Mouse (Mus musculus): ENCODE measurements at regions not wholly inside any gene's neighbourhood (a gene's known extent, or its start where the extent isn't known, plus 50 kb on each side); places are given as distances from the start of the nearest gene placed in this dataset.

DNA sequence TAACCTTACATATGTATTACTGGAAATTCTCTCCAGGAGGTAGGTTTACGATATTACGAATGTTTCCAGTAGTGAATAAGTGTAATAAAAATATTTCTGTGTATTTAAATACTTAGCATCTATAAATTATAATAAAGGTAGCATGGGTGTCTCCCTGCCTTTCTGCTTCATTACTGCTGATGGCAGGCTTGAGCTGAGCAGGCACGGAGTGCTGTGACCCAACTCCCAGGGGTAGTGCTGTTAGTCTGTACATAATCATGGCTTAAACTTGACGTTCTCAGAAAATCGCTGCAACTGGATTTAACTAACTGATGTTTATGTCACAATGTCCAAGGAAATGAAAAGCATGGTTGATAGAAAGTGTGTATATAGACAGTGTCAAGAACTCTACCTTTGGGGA, 727.8 kb upstream of the Frg1 start:
- no peak for DNase-seq (ENCODE audit: low spot score in 2 of 2)

DNA sequence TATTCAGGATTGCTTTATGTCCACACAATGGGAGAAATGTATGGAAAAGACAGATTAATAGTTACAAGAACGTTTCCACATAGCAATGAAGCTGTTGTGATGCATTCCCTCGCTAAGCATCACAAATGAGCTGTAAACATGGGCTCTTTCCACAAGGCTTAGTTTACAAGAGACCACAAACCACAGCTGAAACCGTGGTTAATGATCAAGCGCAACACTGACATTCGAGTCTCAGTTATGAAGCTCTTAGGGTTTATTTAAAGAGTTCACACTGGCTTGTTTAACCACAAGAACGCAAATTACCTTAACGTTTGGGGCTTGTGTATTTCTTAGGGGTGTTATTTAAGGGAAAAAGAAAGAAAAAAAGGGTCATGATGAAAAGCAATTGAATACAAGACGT, 727.3 kb upstream of the Frg1 start:
- DNase-seq (ENCODE audit: low spot score in 2 of 2): no peak

DNA sequence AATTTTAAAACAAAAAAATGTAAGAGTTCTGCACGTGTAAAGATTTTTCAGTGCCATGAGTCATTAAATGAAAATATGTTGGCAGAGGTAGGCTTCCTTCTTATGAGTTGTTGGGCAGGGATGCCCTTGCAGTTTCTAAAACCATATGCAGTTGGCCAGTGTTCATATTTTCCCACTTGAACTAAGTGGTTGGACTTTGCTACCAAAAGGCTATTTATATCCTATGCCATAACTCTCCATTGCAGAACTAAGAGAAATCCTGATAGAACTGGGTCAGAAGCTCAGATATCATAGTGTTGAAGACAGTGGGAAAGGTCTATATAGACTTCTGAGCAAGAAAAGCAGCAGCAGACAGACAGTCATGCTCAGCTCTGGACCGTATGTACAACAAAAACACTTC, 690.7 kb upstream of the Frg1 start:
- DNase-seq (ENCODE audit: low spot score in 2 of 2): no peak

DNA sequence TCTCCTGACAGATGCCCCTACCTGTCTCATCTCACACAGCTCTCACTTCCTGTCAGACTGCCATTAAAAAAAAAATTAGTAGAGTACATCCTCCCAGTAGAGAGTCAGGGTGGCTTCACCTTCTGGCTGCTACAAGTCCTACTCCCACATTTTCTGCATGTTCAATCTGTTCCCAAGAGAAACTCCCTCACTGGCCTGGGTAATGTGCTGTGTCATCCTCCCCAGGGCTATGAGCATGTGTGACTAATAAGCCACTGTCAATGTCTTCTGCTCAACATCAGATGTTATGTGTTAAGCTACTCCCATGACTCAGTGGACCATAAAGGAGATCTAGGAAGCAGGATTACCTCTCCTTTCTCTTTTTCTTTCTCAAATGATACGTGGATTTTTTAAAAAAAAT, 652.4 kb upstream of the Frg1 start:
- no peak for DNase-seq (ENCODE audit: low spot score in 2 of 2)

DNA sequence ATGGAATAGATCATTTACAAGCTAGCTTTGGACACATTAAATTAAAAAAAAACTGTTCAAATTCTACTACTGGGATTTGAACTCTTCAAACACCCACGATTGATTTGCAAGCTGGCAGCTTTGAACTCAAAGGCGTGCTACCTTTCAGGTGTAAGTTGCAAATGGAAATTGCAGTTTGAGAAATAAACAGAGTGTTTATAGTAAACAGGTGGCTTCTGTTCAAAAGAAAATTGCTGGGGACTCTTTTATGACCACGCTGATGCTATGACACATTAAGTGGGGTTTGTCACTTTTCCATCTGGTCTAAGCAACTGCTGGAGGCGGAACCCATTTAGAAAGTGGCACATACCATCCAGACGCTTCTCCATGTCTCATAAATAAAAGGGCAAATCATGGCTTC, 626.7 kb upstream of the Frg1 start:
- DNase-seq (ENCODE audit: low spot score in 2 of 2): no peak

DNA sequence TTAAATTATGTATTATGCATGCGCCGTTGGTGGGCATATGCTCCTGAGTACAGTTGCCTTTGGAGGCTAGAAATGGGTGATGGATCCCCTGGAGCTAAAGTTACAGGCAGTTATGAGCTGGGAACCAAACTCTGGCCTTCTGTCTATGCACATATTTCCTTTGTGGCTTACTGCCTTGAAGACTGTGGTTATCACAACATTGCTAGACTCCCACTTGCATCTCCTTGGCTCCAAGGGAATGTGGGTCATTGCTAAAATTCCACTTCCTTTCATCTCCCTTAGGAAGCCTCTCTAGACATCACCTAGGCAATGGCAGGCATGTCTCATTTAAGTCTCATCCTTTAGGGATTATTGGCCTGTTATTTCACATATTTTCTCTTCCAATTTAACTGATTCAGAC, 622.4 kb upstream of the Frg1 start:
- DNase-seq (ENCODE audit: low spot score in 2 of 2): no peak

DNA sequence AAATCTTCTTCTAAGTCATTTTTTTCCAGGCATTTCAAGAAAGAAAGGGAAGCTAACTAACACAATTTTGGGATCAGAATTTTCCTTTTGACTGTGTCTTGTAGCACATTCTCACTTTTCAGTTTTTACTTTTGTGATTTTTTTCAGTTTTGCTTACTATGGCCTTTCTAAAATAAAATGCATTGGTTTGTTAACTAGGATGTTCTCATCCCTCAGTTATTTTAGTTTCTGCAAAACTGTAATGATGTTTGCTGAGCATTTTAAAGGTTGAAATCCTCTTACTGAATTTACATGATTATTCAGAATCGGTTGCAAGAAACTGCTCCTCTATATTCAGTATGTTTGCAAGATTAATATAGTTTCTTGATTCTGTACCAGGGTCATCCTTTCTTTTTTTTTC, 610.1 kb upstream of the Frg1 start:
- DNase-seq (ENCODE audit: low spot score in 2 of 2): no peak

DNA sequence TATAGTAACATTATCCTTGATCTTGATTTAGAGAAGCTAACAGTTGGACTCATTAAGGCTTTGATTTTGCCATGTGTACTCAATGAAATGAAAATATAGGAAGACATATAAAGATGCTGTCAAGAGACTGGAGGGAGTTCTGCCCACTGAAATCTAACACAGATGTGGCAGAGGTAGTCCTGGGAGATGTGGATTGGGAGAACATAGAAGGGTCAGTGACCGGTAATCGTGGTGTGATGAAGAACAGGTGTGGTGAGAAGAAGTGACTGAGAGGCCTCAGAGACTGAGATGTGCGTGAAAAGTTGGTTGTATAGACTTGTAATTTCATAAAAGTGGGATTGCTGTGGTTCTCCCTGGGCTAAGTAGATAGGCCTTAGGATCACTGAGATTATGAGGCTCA, 600.9 kb upstream of the Frg1 start:
- DNase-seq (ENCODE audit: low spot score in 2 of 2): no peak

DNA sequence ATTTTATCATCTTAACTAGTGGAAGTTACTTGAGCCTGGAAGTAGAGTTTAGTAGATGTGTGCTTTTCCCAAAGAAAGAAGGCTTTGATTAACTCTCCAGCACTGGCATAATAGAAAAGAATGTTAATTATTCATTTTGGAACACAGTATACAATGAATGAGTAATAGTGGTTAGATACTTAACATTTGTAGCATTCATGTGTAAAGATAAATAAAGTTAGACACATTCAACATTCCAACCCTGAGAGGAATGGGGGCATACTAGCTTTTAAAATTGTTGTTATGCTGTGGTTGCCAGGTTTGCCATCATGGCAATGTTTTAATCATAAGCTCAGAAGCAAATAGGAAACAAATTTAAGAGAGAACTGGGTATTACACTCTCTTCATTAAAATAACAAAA, 586.3 kb upstream of the Frg1 start:
- no peak for DNase-seq (ENCODE audit: low spot score in 2 of 2)

DNA sequence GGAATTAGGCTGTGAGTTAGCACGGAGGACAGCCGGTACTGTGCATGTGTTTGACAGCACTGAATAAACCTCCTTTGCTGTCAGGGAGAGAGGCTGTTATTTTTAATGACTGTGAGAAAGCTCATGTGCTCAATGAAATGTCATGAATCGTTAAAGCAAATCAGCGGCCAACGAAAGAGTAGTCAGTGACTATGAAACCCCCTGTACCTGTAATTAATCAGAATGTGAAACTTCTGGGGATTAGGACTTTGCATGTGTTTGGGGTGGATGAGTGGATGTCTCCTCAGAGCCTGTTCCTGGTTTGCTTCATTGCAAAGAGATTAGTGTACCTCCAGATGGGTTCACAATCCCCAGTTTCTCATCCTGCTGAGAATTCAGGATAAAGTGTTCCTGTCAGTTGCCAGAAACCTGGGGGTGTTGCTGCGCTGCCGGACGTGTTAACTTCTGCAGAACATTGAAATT, 572.2 kb upstream of the Frg1 start:
- DNase-seq (ENCODE audit: low spot score in 2 of 2): no peak

DNA sequence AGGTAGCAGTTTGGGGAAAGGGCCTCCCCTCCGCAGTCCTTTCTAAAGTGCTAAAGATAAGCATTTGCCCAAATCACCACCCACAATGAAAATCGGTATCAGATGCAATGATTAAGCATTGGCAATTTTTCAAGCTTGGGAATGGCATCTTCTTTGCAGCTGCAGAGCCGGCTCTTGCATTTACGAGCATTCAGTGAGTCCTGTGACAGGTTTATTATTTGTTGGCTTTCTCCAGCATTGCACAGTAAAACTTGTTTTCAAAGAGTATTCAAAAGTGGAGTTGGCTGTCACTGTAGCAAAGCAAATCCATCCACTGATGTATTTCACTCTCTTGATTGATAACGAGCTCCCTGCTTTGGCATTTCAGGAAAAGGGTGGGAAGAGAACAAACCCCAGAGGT, 571.3 kb upstream of the Frg1 start:
- no peak for DNase-seq (ENCODE audit: low spot score in 2 of 2)

DNA sequence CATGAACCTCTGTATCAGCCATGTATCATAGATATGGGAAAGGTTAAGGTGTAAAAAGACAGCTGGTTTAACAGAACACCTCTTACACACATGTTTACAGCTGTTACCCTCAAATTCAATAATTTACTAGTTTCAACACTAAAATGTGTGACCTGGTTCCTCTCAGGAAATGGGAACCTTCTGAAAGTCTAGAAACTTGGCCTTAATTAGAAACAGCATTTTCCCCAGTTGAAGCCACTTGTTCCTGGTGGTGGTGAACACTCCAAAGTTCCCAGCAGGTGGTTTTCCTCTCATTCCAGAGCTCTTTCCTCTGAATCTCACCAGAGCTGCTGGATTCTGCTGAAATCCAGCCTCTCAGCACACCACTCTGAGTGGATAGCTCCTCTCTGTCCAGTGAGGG, 570.5 kb upstream of the Frg1 start:
- no peak for DNase-seq (ENCODE audit: low spot score in 2 of 2)

DNA sequence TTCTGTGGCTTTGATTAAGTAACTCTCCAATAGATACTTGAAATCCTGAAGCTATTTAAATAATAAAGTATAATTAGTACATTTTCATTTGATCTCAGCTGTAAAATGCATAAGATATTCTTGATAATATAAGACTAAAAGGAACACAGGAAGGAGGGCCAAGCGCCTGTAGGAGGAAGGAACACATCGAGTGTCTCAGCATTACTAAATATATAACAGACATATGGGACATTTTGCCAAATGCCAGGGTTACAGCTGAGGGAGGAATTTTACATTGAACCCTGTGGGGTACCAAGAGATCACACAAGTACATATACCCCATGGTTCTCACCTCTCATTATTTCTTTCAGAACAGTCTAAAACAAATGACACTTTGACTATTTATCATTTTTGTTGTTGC, 555.5 kb upstream of the Frg1 start:
- DNase-seq (ENCODE audit: low spot score in 2 of 2): no peak

DNA sequence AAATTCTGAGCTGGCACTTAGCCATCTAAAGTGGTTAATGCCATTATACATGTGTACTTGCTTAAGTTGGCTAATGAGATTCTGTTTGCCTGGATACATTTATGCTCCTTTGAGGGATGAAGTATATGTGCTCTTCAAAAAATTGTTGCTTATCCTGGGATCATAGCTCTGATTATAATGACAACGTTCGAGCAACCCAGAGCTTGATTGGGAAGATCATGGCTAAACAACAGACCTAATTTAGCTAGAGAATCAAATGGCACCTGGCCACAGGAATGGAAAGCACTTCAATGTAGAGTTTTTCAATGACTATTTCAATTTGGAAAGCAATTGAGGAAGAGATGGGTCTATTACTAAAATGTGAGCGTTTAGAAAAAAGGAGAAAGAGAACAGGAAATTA, 553.7 kb upstream of the Frg1 start:
- no peak for DNase-seq (ENCODE audit: low spot score in 2 of 2)

DNA sequence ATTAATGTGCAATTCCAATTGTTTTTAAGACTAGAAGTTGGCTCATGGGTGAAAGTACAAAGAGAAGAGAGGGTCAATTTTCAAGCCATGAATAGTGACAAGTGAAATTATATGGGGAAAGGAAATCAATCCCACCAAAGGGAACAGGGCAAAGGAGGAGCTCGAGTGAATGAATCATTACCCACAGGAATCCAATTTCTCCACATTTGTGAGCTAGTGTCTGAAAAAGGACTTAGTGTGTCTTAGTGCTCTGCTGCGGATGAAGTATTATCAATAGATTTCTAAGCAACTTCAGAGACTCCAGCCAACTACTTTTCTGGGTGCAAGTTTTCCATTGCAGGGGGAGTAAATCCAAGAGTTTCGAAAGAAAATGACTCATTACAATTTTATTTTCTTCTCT, 552.5 kb upstream of the Frg1 start:
- no peak for DNase-seq (ENCODE audit: low spot score in 2 of 2)

DNA sequence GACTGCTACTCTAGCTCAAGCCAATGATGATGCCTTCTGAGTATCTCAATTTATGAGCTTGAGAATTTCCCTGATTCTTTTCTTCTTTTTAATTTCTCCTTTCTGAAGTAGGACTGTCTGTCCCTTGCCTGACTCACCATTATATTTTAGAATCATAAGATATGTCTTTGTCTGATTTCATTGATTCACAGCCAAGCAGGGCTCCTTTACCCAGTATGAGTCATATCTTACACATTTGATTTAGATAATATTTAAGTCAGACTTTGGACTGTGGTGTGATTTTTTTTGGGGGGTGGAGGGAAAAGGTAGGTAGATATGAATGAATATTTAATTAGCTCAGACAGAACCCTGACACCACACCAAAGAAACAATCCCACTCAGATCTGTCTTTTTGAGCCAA, 547.2 kb upstream of the Frg1 start:
- no peak for DNase-seq (ENCODE audit: low spot score in 2 of 2)

DNA sequence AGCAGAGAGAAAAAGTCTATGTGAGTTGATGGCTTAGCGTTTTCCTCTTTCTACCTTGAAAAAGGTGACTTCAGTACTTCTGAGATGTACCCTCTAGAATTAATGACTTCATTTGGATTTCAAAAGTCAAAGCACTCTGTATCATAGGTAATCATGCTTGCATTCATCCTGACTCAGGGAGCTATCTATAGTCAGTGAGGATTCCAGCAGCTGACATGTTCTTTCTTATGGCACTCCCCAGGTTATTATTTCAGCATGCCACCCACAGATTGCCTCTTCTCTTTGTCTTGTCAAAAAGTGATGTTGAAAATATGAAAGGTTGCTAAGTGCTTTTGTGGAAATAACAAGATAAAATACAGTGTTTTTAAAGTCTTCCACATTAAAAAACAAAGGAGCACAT, 540.0 kb upstream of the Frg1 start:
- DNase-seq (ENCODE audit: low spot score in 2 of 2): no peak

DNA sequence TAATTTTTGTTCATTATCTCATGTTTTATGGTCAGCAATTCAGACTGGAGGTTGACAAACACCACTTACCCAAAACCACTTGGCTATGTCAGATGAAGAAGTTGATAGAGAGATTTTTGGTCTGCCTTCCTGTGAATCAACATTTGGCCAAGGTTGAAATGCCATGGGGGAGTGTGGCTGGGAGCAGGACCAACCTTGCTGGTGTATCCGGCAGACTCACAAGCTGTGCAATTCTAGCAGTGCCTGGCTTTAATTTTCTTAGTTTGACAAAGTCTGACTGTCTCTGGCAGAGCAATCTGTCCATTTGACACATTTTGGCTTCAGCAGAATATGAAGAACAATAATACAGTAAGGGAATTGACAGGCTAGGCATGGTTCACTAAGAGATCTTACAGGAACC, 533.9 kb upstream of the Frg1 start:
- no peak for DNase-seq (ENCODE audit: low spot score in 2 of 2)

DNA sequence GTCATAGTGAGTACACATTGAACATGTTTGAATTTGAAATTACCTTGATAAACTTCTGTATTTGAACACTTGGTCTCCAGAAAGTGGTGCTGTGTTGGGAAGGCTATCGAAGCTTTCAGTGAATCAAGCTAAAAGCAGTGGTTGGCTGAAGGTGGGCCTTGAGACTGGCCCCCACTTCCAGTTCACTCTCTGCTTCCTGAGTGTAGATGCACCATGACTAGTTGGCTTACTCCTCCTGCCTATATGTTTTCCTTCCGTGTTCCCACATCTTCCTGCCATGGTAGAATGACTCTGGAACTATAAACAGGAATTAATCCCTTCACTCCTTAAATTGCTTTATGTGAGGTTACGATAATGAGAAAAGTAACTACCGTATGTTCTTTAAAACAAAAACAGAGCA, 522.4 kb upstream of the Frg1 start:
- DNase-seq (ENCODE audit: low spot score in 2 of 2): no peak

DNA sequence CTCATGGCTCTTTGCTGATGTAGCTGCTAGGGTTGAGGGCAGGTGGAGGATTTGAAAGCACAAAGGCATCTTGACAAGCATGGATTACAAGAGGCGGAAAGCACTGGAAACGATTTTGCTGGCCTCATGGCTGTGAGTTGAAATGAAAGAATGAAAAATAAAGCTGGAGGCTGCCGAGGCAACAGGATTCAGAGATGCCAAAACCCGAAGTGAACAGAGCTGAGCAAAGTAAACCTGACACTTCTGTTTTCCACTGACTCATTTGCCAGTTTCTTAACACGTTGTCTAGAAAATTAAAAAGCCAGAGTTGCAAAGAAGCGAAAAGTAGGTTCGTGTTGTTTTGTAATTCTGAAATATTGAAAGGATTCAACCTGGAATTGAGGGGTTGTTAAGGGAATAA, 504.2 kb upstream of the Frg1 start:
- DNase-seq (ENCODE audit: low spot score in 2 of 2): no peak

DNA sequence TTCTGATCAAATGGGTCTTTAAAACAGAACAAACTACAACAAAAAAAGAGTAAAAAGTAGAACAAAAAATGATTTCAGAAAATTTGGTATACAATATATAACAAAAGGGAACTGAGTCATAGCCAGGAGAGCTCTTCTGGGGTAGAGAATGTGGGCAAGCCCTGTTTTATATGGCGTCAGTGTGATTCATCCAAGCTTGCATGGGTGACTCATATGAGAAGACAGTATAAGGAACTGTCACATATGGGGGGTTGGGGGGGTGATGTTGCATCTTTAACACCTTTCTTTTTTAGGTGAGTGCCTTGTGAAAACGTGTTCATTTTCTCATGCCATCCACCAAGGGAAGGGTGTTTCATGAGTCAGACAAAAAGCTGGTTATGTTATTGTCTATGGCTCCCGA, 503.7 kb upstream of the Frg1 start:
- no peak for DNase-seq (ENCODE audit: low spot score in 2 of 2)

DNA sequence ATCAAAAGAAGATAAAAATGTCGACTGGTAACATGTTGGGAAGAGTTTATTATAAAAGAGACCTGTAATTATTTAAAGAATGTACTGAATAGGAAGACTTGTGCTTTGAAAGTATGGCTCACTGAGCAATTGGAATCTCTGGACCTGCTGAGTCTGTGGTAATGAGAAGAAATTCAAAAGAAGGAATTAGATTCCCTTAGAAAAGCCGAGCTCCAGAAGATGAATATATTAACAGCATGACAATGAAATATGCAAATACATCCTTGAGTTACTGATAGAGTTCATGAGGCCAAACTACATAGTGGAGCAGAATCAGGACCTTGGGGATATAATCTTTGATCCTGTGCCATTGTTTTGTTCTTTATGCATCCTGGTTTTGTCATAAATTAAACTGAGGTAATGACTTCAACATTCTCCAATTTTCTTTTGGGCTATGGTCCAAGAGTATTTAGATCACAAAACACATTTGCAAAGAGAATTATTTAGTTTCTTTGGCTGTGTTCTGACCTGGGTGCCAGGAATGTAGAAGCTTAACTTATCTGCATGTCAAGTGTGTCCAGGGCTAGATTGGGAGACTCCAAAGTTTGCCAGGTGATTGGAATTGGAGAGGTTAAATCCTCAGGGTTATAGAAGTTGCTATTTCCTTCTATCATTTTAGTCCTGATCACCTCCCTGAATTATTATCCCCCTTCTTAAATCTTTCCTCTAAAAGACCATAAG, 461.3 kb upstream of the Frg1 start:
- DNase-seq (ENCODE audit: low spot score in 2 of 2): no peak

DNA sequence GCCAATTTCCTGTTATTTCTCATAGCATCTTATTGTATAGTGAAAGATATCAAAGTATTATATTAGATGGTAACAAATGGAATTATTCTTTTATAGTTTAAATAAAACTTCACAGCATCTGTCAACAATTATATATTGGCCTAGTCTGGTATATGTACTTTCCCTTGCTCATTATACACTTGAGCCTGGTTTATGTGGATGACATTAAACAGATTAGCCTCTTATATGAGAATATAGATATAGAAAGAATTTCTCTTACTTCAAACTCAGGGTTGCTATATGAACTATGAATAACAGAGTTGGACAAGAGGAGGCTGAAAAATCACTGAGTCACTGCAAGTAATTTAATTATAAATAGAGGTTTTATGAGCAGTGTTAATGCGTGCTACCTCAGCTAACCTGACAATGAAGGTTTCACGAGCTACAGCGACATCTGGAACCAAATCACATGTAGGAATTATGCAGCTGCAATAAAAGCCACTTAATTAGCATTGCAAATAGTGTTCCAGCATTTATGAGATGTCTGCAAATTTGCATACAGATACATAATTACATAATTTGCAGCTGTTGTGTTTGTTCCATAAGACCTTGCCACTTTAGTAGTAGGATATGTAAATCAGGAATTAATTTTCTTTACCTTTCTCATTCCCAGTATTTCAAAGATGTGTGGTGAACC, 452.9 kb upstream of the Frg1 start:
- no peak for DNase-seq (ENCODE audit: low spot score in 2 of 2)

DNA sequence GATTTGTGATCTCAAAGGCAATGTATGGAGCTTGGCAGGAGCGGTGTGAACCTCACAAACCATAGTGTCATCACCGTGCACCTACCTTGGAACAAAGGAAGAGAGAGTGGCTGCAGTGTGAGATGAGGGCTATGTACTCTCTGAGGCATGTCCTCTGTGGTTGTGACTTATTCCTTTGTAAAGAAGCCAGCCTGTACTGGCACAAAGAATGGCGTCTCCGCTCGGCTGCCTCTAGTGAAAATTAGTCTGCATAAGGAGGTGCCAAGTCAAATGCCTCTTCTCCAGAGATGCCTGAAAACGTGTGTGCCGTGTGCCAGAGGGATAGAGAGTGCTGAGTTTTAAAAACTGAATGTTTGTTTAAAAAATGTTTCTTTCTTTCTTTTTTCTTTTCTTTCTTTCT, 444.0 kb upstream of the Frg1 start:
- DNase-seq (ENCODE audit: low spot score in 2 of 2): no peak

All from spleen, postnatal 10 days (tissue).